Comparison of ENCODE assay signal across 8 mouse cellular contexts in genomic region chr7:16294837-16295236, GRCm38 (mm10). TPM values are rescaled to one million over a fixed set of nuclear protein-coding genes. Genes with fewer than 3 reads are reported as not detected.
DNase-seq lines count a peak whose midpoint lies in the region; ATAC-seq and TF ChIP-seq lines count a peak whose summit lies in the region.

No protein-coding gene starts in this region.

- H3K4me1 ChIP-seq in hindbrain, postnatal 0 days (ENCODE audit: insufficient read depth, low read length), result peaks cover 7% of the 10 kb centered on the region; the same call in 1 of the 2 replicates
- H3K4me1 ChIP-seq in megakaryocyte, embryonic 14.5 days, result peaks cover 55% of the 10 kb centered on the region

- TF ChIP-seq CTCF in gastrocnemius, adult 2 months (IDR thresholded peaks at IDR 0.05), result peak; percentile 93
- TF ChIP-seq CTCF in hindbrain, postnatal 0 days (IDR thresholded peaks at IDR 0.05; ENCODE audit: low read depth), result peak; percentile 96

- peak; percentile 95 for DNase-seq in gastrocnemius, adult 2 months
- DNase-seq in hindbrain, postnatal 0 days (ENCODE audit: low spot score), result peak; percentile 94
- DNase-seq in left cerebral cortex, adult 9 months (ENCODE audit: low spot score in 2 of 2), result peak; percentile 77 to 95
- peak; percentile 92 to 95 for DNase-seq in right cerebral cortex, postnatal 10 days (ENCODE audit: low spot score in 2 of 2)
- DNase-seq in urinary bladder, postnatal 14 days (ENCODE audit: low spot score), result peak; percentile 95

- 0% methylated on average over 23 of the region's 23 CpGs for WGBS in hindbrain, postnatal 0 days

- peak overlapping the region; percentile 95 for H3K27ac ChIP-seq in gastrocnemius, adult 2 months
- H3K27ac ChIP-seq in hindbrain, postnatal 0 days, result peak overlapping the region; percentile 66

- H3K9me3 ChIP-seq in hindbrain, postnatal 0 days (ENCODE audit: low read length), result no peaks in the 10 kb centered on the region
- H3K9me3 ChIP-seq in megakaryocyte, embryonic 14.5 days, result no peaks in the 10 kb centered on the region

- no peaks in the 10 kb centered on the region for H3K27me3 ChIP-seq in hindbrain, postnatal 0 days (ENCODE audit: insufficient read depth, low read length)
- no peaks in the 10 kb centered on the region for H3K27me3 ChIP-seq in megakaryocyte, embryonic 14.5 days (replicated peaks)

- H3K4me3 ChIP-seq in gastrocnemius, adult 2 months, result peak overlapping the region; percentile 80
- peak overlapping the region; percentile 35 for H3K4me3 ChIP-seq in hindbrain, postnatal 0 days (ENCODE audit: low read length)
- peak overlapping the region; percentile 94 for H3K4me3 ChIP-seq in megakaryocyte, embryonic 14.5 days (replicated peaks)

- intact Hi-C loops in gastrocnemius, adult 2 months (cut with DNase I), result loop anchor here (1.0 to 10.0 kb wide), 5 partner anchors 18 to 322 kb away; no protein-coding TSS in a partner anchor

- H3K4me2 ChIP-seq in hindbrain, postnatal 0 days (ENCODE audit: low read depth, low read length), result peak overlapping the region; percentile 57

- H3K9ac ChIP-seq in hindbrain, postnatal 0 days (replicated peaks; ENCODE audit: low read length), result peak overlapping the region; percentile 37; the same call in 1 of the 2 replicates

- peak; percentile 52 for ATAC-seq in activated CD4-positive, CD25-positive, alpha-beta regulatory T cell, adult 4 months
- ATAC-seq in common myeloid progenitor, adult 5-6 weeks (replicated peaks; ENCODE audit: low read depth, poor library complexity, severe bottlenecking), result peak; percentile 72
- ATAC-seq in hindbrain, postnatal 0 days, result peak; percentile 39

- no peaks in the 10 kb centered on the region for H3K36me3 ChIP-seq in hindbrain, postnatal 0 days (ENCODE audit: insufficient read depth, low read length)
- H3K36me3 ChIP-seq in megakaryocyte, embryonic 14.5 days (replicated peaks; ENCODE audit: low read length), result no peaks in the 10 kb centered on the region

RNA-seq across cellular contexts. Expression of gene Ccdc9, which starts 8.2 kb away (rescaled TPM):
- polyA plus RNA-seq in activated CD4-positive, CD25-positive, alpha-beta regulatory T cell, adult 4 months (2017; shearing (Covaris generic)), result 10 to 100 TPM; 11.1 to 11.2 TPM
- total RNA-seq in common myeloid progenitor, adult 5-6 weeks (2017), result 53.6 and 123 TPM in 2 replicates
- 10 to 100 TPM; 41.0 to 42.1 TPM for total RNA-seq in gastrocnemius, adult 2 months (2021)
- 11.8 and 27.9 TPM in 2 replicates for total RNA-seq in hindbrain, postnatal 0 days (2014; rRNA removed)
- 13.4 and 14.8 TPM in 2 replicates for polyA plus RNA-seq in hindbrain, postnatal 0 days (2015; fragmentation: Nextera tagmentation; extraction: Ambion mirVana)
- polyA plus RNA-seq in megakaryocyte, embryonic 14.5 days (2012; ENCODE audit: insufficient read depth, low replicate concordance), result 27.8 and 101 TPM in 2 replicates

RNA-seq across cellular contexts. Expression of gene Bbc3, which starts 13.4 kb away (rescaled TPM):
- 1 to 10 TPM in 1 of 2 experiments, under 1 TPM in 1; 0.43 to 1.5 TPM for polyA plus RNA-seq in activated CD4-positive, CD25-positive, alpha-beta regulatory T cell, adult 4 months (2017; shearing (Covaris generic))
- 1.4 and 2.5 TPM in 2 replicates for total RNA-seq in common myeloid progenitor, adult 5-6 weeks (2017)
- total RNA-seq in gastrocnemius, adult 2 months (2021), result 1 to 10 TPM; 1.4 to 2.9 TPM
- 51.0 and 55.8 TPM in 2 replicates for total RNA-seq in hindbrain, postnatal 0 days (2014; rRNA removed)
- polyA plus RNA-seq in hindbrain, postnatal 0 days (2015; fragmentation: Nextera tagmentation; extraction: Ambion mirVana), result 32.2 and 33.3 TPM in 2 replicates
- 1,043 and 5,254 TPM in 2 replicates for polyA plus RNA-seq in megakaryocyte, embryonic 14.5 days (2012; ENCODE audit: insufficient read depth, low replicate concordance)

RNA-seq across cellular contexts. Expression of gene Inafm1, which starts 21.4 kb away (rescaled TPM):
- polyA plus RNA-seq in activated CD4-positive, CD25-positive, alpha-beta regulatory T cell, adult 4 months (2017; shearing (Covaris generic)), result 1 to 10 TPM; 1.8 to 2.8 TPM
- total RNA-seq in common myeloid progenitor, adult 5-6 weeks (2017), result 15.1 and 18.0 TPM in 2 replicates
- 10 to 100 TPM; 15.7 to 15.8 TPM for total RNA-seq in gastrocnemius, adult 2 months (2021)
- total RNA-seq in hindbrain, postnatal 0 days (2014; rRNA removed), result 56.0 and 71.3 TPM in 2 replicates
- polyA plus RNA-seq in hindbrain, postnatal 0 days (2015; fragmentation: Nextera tagmentation; extraction: Ambion mirVana), result 74.1 and 78.4 TPM in 2 replicates
- 53.8 and 168 TPM in 2 replicates for polyA plus RNA-seq in megakaryocyte, embryonic 14.5 days (2012; ENCODE audit: insufficient read depth, low replicate concordance)

RNA-seq across cellular contexts. Expression of gene C5ar1, which starts 35.5 kb away (rescaled TPM):
- not detected for polyA plus RNA-seq in activated CD4-positive, CD25-positive, alpha-beta regulatory T cell, adult 4 months (2017; shearing (Covaris generic))
- total RNA-seq in common myeloid progenitor, adult 5-6 weeks (2017), result 0.55 TPM in 1 of 2 replicates, not detected in the other
- 1 to 10 TPM; 1.6 to 2.4 TPM for total RNA-seq in gastrocnemius, adult 2 months (2021)
- 1.4 and 1.9 TPM in 2 replicates for total RNA-seq in hindbrain, postnatal 0 days (2014; rRNA removed)
- 0.93 and 1.5 TPM in 2 replicates for polyA plus RNA-seq in hindbrain, postnatal 0 days (2015; fragmentation: Nextera tagmentation; extraction: Ambion mirVana)
- polyA plus RNA-seq in megakaryocyte, embryonic 14.5 days (2012; ENCODE audit: insufficient read depth, low replicate concordance), result 2.0 and 6.6 TPM in 2 replicates

RNA-seq across cellular contexts. Expression of gene C5ar2, which starts 50.9 kb away (rescaled TPM):
- polyA plus RNA-seq in activated CD4-positive, CD25-positive, alpha-beta regulatory T cell, adult 4 months (2017; shearing (Covaris generic)), result not detected
- total RNA-seq in common myeloid progenitor, adult 5-6 weeks (2017), result 1.1 and 3.1 TPM in 2 replicates
- total RNA-seq in gastrocnemius, adult 2 months (2021), result under 1 TPM; 0.18 to 0.39 TPM
- total RNA-seq in hindbrain, postnatal 0 days (2014; rRNA removed), result 0.47 TPM in 1 of 2 replicates, not detected in the other
- polyA plus RNA-seq in hindbrain, postnatal 0 days (2015; fragmentation: Nextera tagmentation; extraction: Ambion mirVana), result 0.11 and 0.18 TPM in 2 replicates
- 0.04 TPM in 1 of 2 replicates, not detected in the other for polyA plus RNA-seq in megakaryocyte, embryonic 14.5 days (2012; ENCODE audit: insufficient read depth, low replicate concordance)

Comparison
In these comparisons a context has a peak if more than half of its experiments do, and no peak if none do; other contexts are left out.
1. Peak in every context shown above with its lines: DNase-seq, ATAC-seq, H3K4me3 ChIP-seq and H3K27ac ChIP-seq.
2. H3K4me3 ChIP-seq: peak in every context shown above with its lines; median percentile 94 in megakaryocyte, embryonic 14.5 days; 80 in gastrocnemius, adult 2 months; 35 in hindbrain, postnatal 0 days.
3. RNA of gene Bbc3, which starts 13.4 kb away (total RNA-seq): 51.0 to 55.8 TPM in hindbrain, postnatal 0 days; 1.4 to 2.9 TPM in gastrocnemius, adult 2 months and 1.4 to 2.5 TPM in common myeloid progenitor, adult 5-6 weeks; every median in the first group is over 10 times any median in the second.